Mouse (Mus musculus): ENCODE results near the gene Catsper2. TPM values are rescaled to one million over a fixed set of nuclear protein-coding genes. Genes with fewer than 3 reads are reported as not detected.

Gene Catsper2
- total RNA-seq, 2 experiments from 2014 or later, result 3.3 to 3.7 TPM

DNA sequence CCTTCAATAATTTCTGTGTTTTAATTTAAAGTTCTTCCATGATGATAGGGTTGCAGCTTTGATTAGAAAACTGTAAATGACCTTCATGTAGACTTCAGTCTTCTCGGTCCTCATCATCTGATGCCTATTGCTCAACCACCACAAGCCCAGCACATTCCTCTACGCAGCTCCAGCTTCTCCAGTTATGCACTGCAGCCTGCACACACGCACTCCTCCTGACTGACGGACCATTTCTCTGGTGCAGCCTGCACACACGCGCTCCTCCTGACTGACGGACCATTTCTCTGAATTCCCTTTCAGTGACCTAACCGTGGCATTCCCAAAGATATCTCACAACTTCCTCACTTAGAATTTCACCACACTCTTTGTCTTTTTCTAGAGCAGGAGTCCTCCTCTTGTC, 60.4 kb downstream of the Catsper2 start:
- DNase-seq, result no peak

Small RNAs within 50 kb of the gene (microRNA-seq; reads per million reads assigned to microRNA genes)
- 0 to 0.35 reads per million in 2 experiments for gene Gm22953

Other genes with a start within 250 kb of the Catsper2 start
- gene Tubgcp4, start 243.1 kb downstream of the Catsper2 start, total RNA-seq (2021), result 10 to 100 TPM; 23.5 to 23.8 TPM
- gene Zscan29, start 242.7 kb downstream of the Catsper2 start, total RNA-seq (2021), result 1 to 10 TPM; 7.6 to 8.3 TPM
- 10 to 100 TPM; 66.8 to 67.9 TPM for gene Trp53bp1, start 142.4 kb downstream of the Catsper2 start, total RNA-seq (2021)
- 10 to 100 TPM; 16.5 to 18.2 TPM for gene Map1a, start 124.2 kb downstream of the Catsper2 start, total RNA-seq (2021)
- 10 to 100 TPM; 22.4 to 22.8 TPM for gene Ppip5k1, start 58.4 kb downstream of the Catsper2 start, total RNA-seq (2021)
- 1 to 10 TPM; 1.1 to 2.9 TPM for gene Ckmt1, start 56.1 kb downstream of the Catsper2 start, total RNA-seq (2021)
- not detected for gene Strc, start 26.6 kb downstream of the Catsper2 start, total RNA-seq (2021)
- gene Pdia3, start within 50 bp of the Catsper2 start, total RNA-seq (2021), result 100 to 1,000 TPM; 200 to 203 TPM
- gene Ell3, start 30.5 kb upstream of the Catsper2 start, total RNA-seq (2021), result under 1 TPM in 1 of 2 experiments, not detected in 1; 0.31 TPM
- gene Serf2, start 35.4 kb upstream of the Catsper2 start, total RNA-seq (2021), result 100 to 1,000 TPM; 350 to 387 TPM
- 10 to 100 TPM; 23.4 to 26.1 TPM for gene Hypk, start 39.5 kb upstream of the Catsper2 start, total RNA-seq (2021)
- under 1 TPM; 0.16 to 0.19 TPM for gene Serinc4, start 43.0 kb upstream of the Catsper2 start, total RNA-seq (2021)
- 10 to 100 TPM; 21.6 to 24.5 TPM for gene Mfap1b, start 60.3 kb upstream of the Catsper2 start, total RNA-seq (2021)
- gene Mfap1a, start 92.9 kb upstream of the Catsper2 start, total RNA-seq (2021), result 10 to 100 TPM; 25.2 to 27.4 TPM
- 10 to 100 TPM; 11.1 to 12.9 TPM for gene Wdr76, start 92.9 kb upstream of the Catsper2 start, total RNA-seq (2021)